Mouse (Mus musculus): ENCODE measurements around the gene Lrfn1. TPM values are rescaled to one million over a fixed set of nuclear protein-coding genes. Genes with fewer than 3 reads are reported as not detected.
A peak's percentile ranks its signal among the peaks of the same experiment; 100 is the strongest.

Gene Lrfn1
- polyA plus RNA-seq, 2 experiments, result 0.41 TPM; not detected in 1

DNA sequence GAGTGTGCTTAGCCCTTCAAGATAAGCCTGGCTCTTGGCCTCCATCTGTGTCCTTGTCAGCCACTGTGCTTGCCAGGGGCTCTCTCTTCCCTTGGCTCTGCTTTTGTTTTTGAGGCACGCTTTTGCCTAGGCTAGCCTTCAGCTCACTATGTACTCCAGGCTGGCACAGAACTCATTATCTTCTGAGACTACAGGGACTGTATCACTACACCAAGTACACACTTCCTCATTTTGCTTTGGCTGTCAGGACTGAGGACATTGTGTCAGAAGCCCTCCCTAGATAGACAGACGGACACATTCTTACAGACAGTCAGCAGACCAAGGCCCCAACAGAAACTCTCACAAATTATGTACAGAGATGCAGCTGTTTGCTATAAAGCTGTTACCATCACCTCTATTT, 11.0 kb downstream of the Lrfn1 start:
- Histone ChIP-seq H3K4me1 (replicated peaks; ENCODE audit: control insufficient read depth in 2 of 2, insufficient read depth in 2 of 2, low read length in 1 of 2) (no peaks in the 10 kb centered on the region), H3K9ac (replicated peaks) (no peak overlapping the region), H3K4me2 (ENCODE audit: low read depth) (no peak overlapping the region), H3K4me3 (ENCODE audit: insufficient read depth in 1 of 2, low read depth in 2 of 2, low read length in 2 of 2) (no peak overlapping the region), H3K27me3 (ENCODE audit: control insufficient read depth, insufficient read depth, low read length) (peaks cover 11% of the 10 kb centered on the region; the same call in 1 of the 2 replicates), H3K36me3 (replicated peaks; ENCODE audit: control insufficient read depth, insufficient read depth, low read depth) (no peaks in the 10 kb centered on the region), H3K9me3 (ENCODE audit: control insufficient read depth, low read length) (no peaks in the 10 kb centered on the region), H3K27ac (no peak overlapping the region)
- TF ChIP-seq EP300 (IDR thresholded peaks at IDR 0.05; ENCODE audit: low read depth), result no peak
- no peak for TF ChIP-seq CTCF (IDR thresholded peaks at IDR 0.05; ENCODE audit: low read depth)
- ATAC-seq (ENCODE audit: insufficient read depth) (no peak), DNase-seq (ENCODE audit: low read depth in 3 of 3, low spot score in 3 of 3) (no peak)
- 58% methylated on average over 2 of the region's 2 CpGs for WGBS (ENCODE audit: insufficient replicate concordance)

DNA sequence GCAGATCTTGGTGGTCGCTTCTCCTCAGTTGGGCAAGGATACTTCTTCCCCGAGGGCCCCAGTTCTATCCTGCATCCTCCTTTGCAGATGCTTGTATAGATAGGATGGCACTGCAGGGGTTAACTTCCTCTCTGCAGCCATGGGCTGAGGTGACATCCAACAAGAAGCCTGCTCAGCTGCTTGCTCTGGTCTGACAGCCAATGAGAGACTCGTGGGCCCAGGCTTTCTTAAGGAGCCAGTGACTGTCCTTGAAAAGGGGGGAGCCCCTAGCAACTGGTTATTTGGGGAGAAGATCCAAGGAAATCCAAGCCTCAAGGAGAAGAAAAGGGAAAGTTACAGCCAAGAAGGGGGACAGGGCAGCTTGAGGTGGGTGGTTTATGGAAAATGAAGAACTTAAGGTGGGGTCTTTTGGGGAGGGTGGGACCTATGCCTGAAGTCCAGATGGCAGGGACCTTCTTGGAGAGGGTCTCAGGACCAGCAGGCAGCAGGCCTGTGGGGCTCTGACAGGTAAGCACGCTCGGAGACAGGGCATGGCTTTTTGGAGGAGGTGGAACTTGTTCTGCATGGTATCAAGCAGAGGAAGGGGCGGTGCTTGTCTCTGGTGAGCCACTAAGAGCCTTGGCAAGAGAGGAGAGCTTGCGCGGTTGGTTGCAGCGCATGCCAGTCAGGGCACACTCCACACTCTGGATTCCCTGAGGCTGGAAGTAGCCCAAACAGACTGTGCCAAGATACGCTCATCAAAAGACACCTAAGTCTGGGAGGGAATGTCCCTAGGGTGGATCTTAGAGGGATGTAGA, 12.8 kb downstream of the Lrfn1 start:
- peak in 2 of 3 experiments; percentile 28 for DNase-seq (ENCODE audit: low read depth in 3 of 3, low spot score in 3 of 3)
- TF ChIP-seq EP300 (IDR thresholded peaks at IDR 0.05; ENCODE audit: low read depth), result no peak
- no peak for TF ChIP-seq CTCF (IDR thresholded peaks at IDR 0.05; ENCODE audit: low read depth)
- ATAC-seq (ENCODE audit: insufficient read depth), result peak; percentile 48; the same call in 1 of the 2 replicates
- H3K27ac ChIP-seq, result no peak overlapping the region
- H3K4me2 ChIP-seq (ENCODE audit: low read depth), result no peak overlapping the region
- no peak overlapping the region for H3K4me3 ChIP-seq (ENCODE audit: insufficient read depth in 1 of 2, low read depth in 2 of 2, low read length in 2 of 2)
- no peaks in the 10 kb centered on the region for H3K4me1 ChIP-seq (replicated peaks; ENCODE audit: control insufficient read depth in 2 of 2, insufficient read depth in 2 of 2, low read length in 1 of 2)
- H3K36me3 ChIP-seq (replicated peaks; ENCODE audit: control insufficient read depth, insufficient read depth, low read depth), result no peaks in the 10 kb centered on the region
- peaks cover 13% of the 10 kb centered on the region; the same call in 1 of the 2 replicates for H3K27me3 ChIP-seq (ENCODE audit: control insufficient read depth, insufficient read depth, low read length)
- H3K9ac ChIP-seq (replicated peaks), result no peak overlapping the region
- H3K9me3 ChIP-seq (ENCODE audit: control insufficient read depth, low read length), result no peaks in the 10 kb centered on the region
- 44% methylated on average over 10 of the region's 10 CpGs for WGBS (ENCODE audit: insufficient replicate concordance)

DNA sequence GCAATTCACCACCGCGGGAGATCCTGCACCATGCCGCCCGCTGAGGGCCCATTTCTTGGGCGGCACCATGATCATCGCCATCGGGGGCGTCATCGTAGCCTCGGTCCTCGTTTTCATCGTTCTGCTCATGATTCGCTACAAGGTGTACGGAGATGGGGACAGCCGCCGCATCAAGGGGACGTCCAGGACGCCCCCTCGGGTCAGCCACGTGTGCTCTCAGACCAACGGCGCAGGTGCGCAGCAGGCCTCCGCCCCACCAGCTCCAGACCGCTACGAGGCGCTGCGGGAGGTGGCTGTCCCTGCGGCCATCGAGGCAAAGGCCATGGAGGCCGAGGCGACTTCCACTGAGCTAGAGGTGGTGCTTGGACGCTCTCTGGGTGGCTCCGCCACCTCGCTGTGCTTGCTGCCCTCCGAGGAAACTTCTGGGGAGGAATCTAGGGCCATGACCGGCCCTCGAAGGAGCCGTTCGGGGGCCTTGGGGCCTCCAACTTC, 15.0 kb downstream of the Lrfn1 start:
- WGBS (ENCODE audit: insufficient replicate concordance), result 48% methylated on average over 39 of the region's 40 CpGs
- no peak overlapping the region for H3K9ac ChIP-seq (replicated peaks)
- no peak overlapping the region for H3K27ac ChIP-seq
- no peaks in the 10 kb centered on the region for H3K36me3 ChIP-seq (replicated peaks; ENCODE audit: control insufficient read depth, insufficient read depth, low read depth)
- H3K4me1 ChIP-seq (replicated peaks; ENCODE audit: control insufficient read depth in 2 of 2, insufficient read depth in 2 of 2, low read length in 1 of 2), result no peaks in the 10 kb centered on the region
- no peak for ATAC-seq (ENCODE audit: insufficient read depth)
- peak overlapping the region; percentile 68 for H3K4me2 ChIP-seq (ENCODE audit: low read depth)
- H3K9me3 ChIP-seq (ENCODE audit: control insufficient read depth, low read length), result no peaks in the 10 kb centered on the region
- TF ChIP-seq CTCF (IDR thresholded peaks at IDR 0.05; ENCODE audit: low read depth) (no peak), EP300 (IDR thresholded peaks at IDR 0.05; ENCODE audit: low read depth) (no peak)
- peak overlapping the region in 1 of 2 experiments; percentile 47; a peak in 2 of 4 replicates for H3K4me3 ChIP-seq (ENCODE audit: insufficient read depth in 1 of 2, low read depth in 2 of 2, low read length in 2 of 2)
- DNase-seq (ENCODE audit: low read depth in 3 of 3, low spot score in 3 of 3), result no peak
- peaks cover 13% of the 10 kb centered on the region; the same call in 1 of the 2 replicates for H3K27me3 ChIP-seq (ENCODE audit: control insufficient read depth, insufficient read depth, low read length)

DNA sequence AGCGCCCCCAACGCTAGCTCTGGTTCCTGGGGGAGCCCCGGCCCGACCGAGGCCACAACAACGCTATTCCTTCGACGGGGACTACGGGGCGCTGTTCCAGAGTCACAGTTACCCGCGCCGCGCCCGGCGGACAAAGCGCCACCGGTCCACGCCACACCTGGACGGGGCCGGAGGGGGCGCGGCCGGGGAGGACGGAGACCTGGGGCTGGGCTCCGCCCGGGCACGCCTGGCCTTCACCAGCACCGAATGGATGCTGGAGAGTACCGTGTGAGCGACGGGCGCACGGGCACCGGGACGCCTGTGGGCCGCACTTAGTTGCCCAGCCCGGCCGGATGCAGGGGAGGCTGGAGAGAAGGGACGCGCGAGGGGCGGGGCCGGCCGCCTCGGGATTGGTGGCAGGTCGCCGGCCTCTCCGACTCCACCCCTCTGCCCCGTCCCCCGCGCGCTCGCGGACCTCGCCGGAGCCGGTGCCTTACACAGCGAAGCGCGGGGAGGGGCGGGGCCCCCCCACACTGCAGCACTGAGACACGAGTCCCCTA, 15.5 kb downstream of the Lrfn1 start:
- 4% methylated on average over 59 of the region's 63 CpGs for WGBS (ENCODE audit: insufficient replicate concordance)
- Histone ChIP-seq H3K27me3 (ENCODE audit: control insufficient read depth, insufficient read depth, low read length) (peaks cover 13% of the 10 kb centered on the region; the same call in 1 of the 2 replicates), H3K4me1 (replicated peaks; ENCODE audit: control insufficient read depth in 2 of 2, insufficient read depth in 2 of 2, low read length in 1 of 2) (no peaks in the 10 kb centered on the region), H3K36me3 (replicated peaks; ENCODE audit: control insufficient read depth, insufficient read depth, low read depth) (no peaks in the 10 kb centered on the region), H3K9ac (replicated peaks) (no peak overlapping the region; the same call in 1 of the 2 replicates), H3K4me2 (ENCODE audit: low read depth) (peak overlapping the region; percentile 68), H3K9me3 (ENCODE audit: control insufficient read depth, low read length) (no peaks in the 10 kb centered on the region), H3K4me3 (ENCODE audit: insufficient read depth in 1 of 2, low read depth in 2 of 2, low read length in 2 of 2) (peak overlapping the region; percentile 37 to 47), H3K27ac (no peak overlapping the region)
- TF ChIP-seq EP300 (IDR thresholded peaks at IDR 0.05; ENCODE audit: low read depth) (no peak), CTCF (IDR thresholded peaks at IDR 0.05; ENCODE audit: low read depth) (no peak)
- DNase-seq (ENCODE audit: low read depth in 3 of 3, low spot score in 3 of 3), result peak in 1 of 3 experiments; percentile 19
- peak; percentile 64 for ATAC-seq (ENCODE audit: insufficient read depth)

DNA sequence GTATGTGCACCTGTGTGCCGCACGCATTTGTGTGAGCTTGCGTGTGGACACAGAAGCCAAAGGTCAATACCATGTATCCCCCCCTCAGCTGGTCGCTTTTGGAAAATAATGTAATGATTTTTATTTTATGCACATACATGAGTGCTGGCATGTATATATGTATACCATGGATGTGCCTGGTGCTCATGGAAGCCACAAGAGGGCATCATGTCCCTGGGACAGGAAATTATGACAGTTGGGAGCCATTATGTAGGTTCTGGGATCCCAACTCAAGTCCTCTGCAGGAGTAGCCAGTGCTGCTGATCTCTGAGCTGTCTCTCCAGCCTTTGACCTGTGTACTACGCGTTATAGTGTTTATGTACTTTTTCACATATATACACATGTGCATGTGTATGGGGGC, 24.4 kb downstream of the Lrfn1 start:
- H3K4me2 ChIP-seq (ENCODE audit: low read depth), result no peak overlapping the region
- no peaks in the 10 kb centered on the region for H3K4me1 ChIP-seq (replicated peaks; ENCODE audit: control insufficient read depth in 2 of 2, insufficient read depth in 2 of 2, low read length in 1 of 2)
- 78% methylated on average over 6 of the region's 6 CpGs for WGBS (ENCODE audit: insufficient replicate concordance)
- H3K36me3 ChIP-seq (replicated peaks; ENCODE audit: control insufficient read depth, insufficient read depth, low read depth), result no peaks in the 10 kb centered on the region
- no peak overlapping the region for H3K4me3 ChIP-seq (ENCODE audit: insufficient read depth in 1 of 2, low read depth in 2 of 2, low read length in 2 of 2)
- no peaks in the 10 kb centered on the region for H3K27me3 ChIP-seq (ENCODE audit: control insufficient read depth, insufficient read depth, low read length)
- DNase-seq (ENCODE audit: low read depth in 3 of 3, low spot score in 3 of 3) (no peak), ATAC-seq (ENCODE audit: insufficient read depth) (no peak)
- no peaks in the 10 kb centered on the region for H3K9me3 ChIP-seq (ENCODE audit: control insufficient read depth, low read length)
- no peak overlapping the region for H3K27ac ChIP-seq
- H3K9ac ChIP-seq (replicated peaks), result no peak overlapping the region
- TF ChIP-seq CTCF (IDR thresholded peaks at IDR 0.05; ENCODE audit: low read depth), result peak; percentile 16; the same call in 1 of the 2 replicates
- TF ChIP-seq EP300 (IDR thresholded peaks at IDR 0.05; ENCODE audit: low read depth), result no peak
